Comparison of ENCODE assay signal across 7 mouse cellular contexts in genomic region chr10:125785448-125786196, GRCm38 (mm10).
DNase-seq lines count a peak whose midpoint lies in the region; ATAC-seq and TF ChIP-seq lines count a peak whose summit lies in the region.

No protein-coding gene starts in this region.

- 7% methylated on average over 16 of the region's 16 CpGs for WGBS in lung, postnatal 0 days
- 10% methylated on average over 16 of the region's 16 CpGs for WGBS in forebrain, embryonic 15.5 days

- peak overlapping the region; percentile 26; the same call in 1 of the 2 replicates for H3K4me3 ChIP-seq in lung, postnatal 0 days (ENCODE audit: low read depth, low read length)
- no peak overlapping the region for H3K4me3 ChIP-seq in forebrain, embryonic 15.5 days

- peaks cover 10% of the 10 kb centered on the region; the same call in 1 of the 2 replicates for H3K4me1 ChIP-seq in lung, postnatal 0 days (ENCODE audit: insufficient read depth, low read depth, low read length)
- peaks cover 29% of the 10 kb centered on the region for H3K4me1 ChIP-seq in forebrain, embryonic 15.5 days

- H3K27ac ChIP-seq in lung, postnatal 0 days (ENCODE audit: low read length) = no peak overlapping the region
- H3K27ac ChIP-seq in forebrain, embryonic 15.5 days (replicated peaks) = no peak overlapping the region

- H3K9me3 ChIP-seq in lung, postnatal 0 days (ENCODE audit: low read length) = no peaks in the 10 kb centered on the region
- H3K9me3 ChIP-seq in forebrain, embryonic 15.5 days = no peaks in the 10 kb centered on the region

- H3K36me3 ChIP-seq in lung, postnatal 0 days (ENCODE audit: insufficient read depth, low read length) = no peaks in the 10 kb centered on the region
- H3K36me3 ChIP-seq in forebrain, embryonic 15.5 days = no peaks in the 10 kb centered on the region

- TF ChIP-seq EP300 in lung, postnatal 0 days (IDR thresholded peaks at IDR 0.05) = no peak; the same call in 1 of the 2 replicates

- H3K9ac ChIP-seq in lung, postnatal 0 days (replicated peaks; ENCODE audit: low read depth) = no peak overlapping the region
- no peak overlapping the region for H3K9ac ChIP-seq in forebrain, embryonic 15.5 days (replicated peaks)

- TF ChIP-seq CTCF in lung, postnatal 0 days (IDR thresholded peaks at IDR 0.05) = no peak

- H3K27me3 ChIP-seq in lung, postnatal 0 days (replicated peaks; ENCODE audit: insufficient read depth, low read length) = no peaks in the 10 kb centered on the region
- H3K27me3 ChIP-seq in forebrain, embryonic 15.5 days = no peaks in the 10 kb centered on the region

- H3K4me2 ChIP-seq in lung, postnatal 0 days (replicated peaks; ENCODE audit: low read depth, low read length) = peak overlapping the region; percentile 64
- peak overlapping the region; percentile 70; the same call in 1 of the 2 replicates for H3K4me2 ChIP-seq in forebrain, embryonic 15.5 days (replicated peaks)

- peak; percentile 30; the same call in 1 of the 2 replicates for ATAC-seq in lung, postnatal 0 days
- peak; percentile 30; the same call in 1 of the 2 replicates for ATAC-seq in forebrain, embryonic 15.5 days (replicated peaks)

- peak; percentile 14 for DNase-seq in lung, postnatal 0 days (ENCODE audit: low spot score)
- DNase-seq in lung, postnatal 36 days = no peak
- peak; percentile 7 for DNase-seq in liver
- DNase-seq in retina, embryonic 14.5 days (ENCODE audit: low spot score) = peak; percentile 58
- DNase-seq in layer of hippocampus, adult 18-20 months (ENCODE audit: low spot score in 2 of 2) = no peak
- DNase-seq in left cerebral cortex, adult 9 months (ENCODE audit: low spot score in 2 of 2) = no peak

Comparison
In these comparisons a context has a peak if more than half of its experiments do, and no peak if none do; other contexts are left out.
1. DNase-seq: peak in lung, postnatal 0 days (single experiment), liver (single experiment) and retina, embryonic 14.5 days (single experiment); none in lung, postnatal 36 days (single experiment), layer of hippocampus, adult 18-20 months (0 of 2) and left cerebral cortex, adult 9 months (0 of 2).